Mouse (Mus musculus): ENCODE measurements around the gene Mtg1. TPM values are rescaled to one million over a fixed set of nuclear protein-coding genes. Genes with fewer than 3 reads are reported as not detected.

Mtg1 gene
- polyA plus RNA-seq, 1 experiment, result 11.3 TPM

- H3K36me3 ChIP-seq (ENCODE audit: control insufficient read depth, insufficient read depth, low read length), result no peaks in the 10 kb centered on the region
- peaks cover 4% of the 10 kb centered on the region for H3K4me1 ChIP-seq (ENCODE audit: control insufficient read depth, insufficient read depth, low read length)
- TF ChIP-seq POLR2A (IDR thresholded peaks at IDR 0.05; ENCODE audit: control insufficient read depth, low read depth, low read length), result no peak
- no peak for TF ChIP-seq CTCF (IDR thresholded peaks at IDR 0.05; ENCODE audit: control insufficient read depth, insufficient read depth, insufficient replicate concordance, low read depth, low read length)
- no peak overlapping the region for H3K4me3 ChIP-seq (ENCODE audit: control insufficient read depth, low read depth, low read length)
- H3K27ac ChIP-seq (ENCODE audit: control insufficient read depth, insufficient read depth, low read depth, low read length), result no peak overlapping the region
- no peaks in the 10 kb centered on the region for H3K27me3 ChIP-seq (ENCODE audit: control insufficient read depth, insufficient read depth, low read length)
Observed at GRCm38 (mm10) chr7:140188391-140189328, 51.3 kb downstream of the Mtg1 start.

GRCm38 (mm10) chr7:140190435-140190834, 53.1 kb downstream of the Mtg1 start:
- no peaks in the 10 kb centered on the region for H3K27me3 ChIP-seq (ENCODE audit: control insufficient read depth, insufficient read depth, low read length)
- no peak overlapping the region for H3K27ac ChIP-seq (ENCODE audit: control insufficient read depth, insufficient read depth, low read depth, low read length)
- H3K4me3 ChIP-seq (ENCODE audit: control insufficient read depth, low read depth, low read length), result no peak overlapping the region
- H3K36me3 ChIP-seq (ENCODE audit: control insufficient read depth, insufficient read depth, low read length), result no peaks in the 10 kb centered on the region
- no peak for TF ChIP-seq CTCF (IDR thresholded peaks at IDR 0.05; ENCODE audit: control insufficient read depth, insufficient read depth, insufficient replicate concordance, low read depth, low read length)
- no peak for TF ChIP-seq POLR2A (IDR thresholded peaks at IDR 0.05; ENCODE audit: control insufficient read depth, low read depth, low read length)
- peaks cover 4% of the 10 kb centered on the region for H3K4me1 ChIP-seq (ENCODE audit: control insufficient read depth, insufficient read depth, low read length)

- Histone ChIP-seq H3K36me3 (ENCODE audit: control insufficient read depth, insufficient read depth, low read length) (no peaks in the 10 kb centered on the region), H3K4me1 (ENCODE audit: control insufficient read depth, insufficient read depth, low read length) (peaks cover 4% of the 10 kb centered on the region), H3K4me3 (ENCODE audit: control insufficient read depth, low read depth, low read length) (peak overlapping the region; percentile 0), H3K27ac (ENCODE audit: control insufficient read depth, insufficient read depth, low read depth, low read length) (no peak overlapping the region), H3K27me3 (ENCODE audit: control insufficient read depth, insufficient read depth, low read length) (no peaks in the 10 kb centered on the region)
- no peak for TF ChIP-seq CTCF (IDR thresholded peaks at IDR 0.05; ENCODE audit: control insufficient read depth, insufficient read depth, insufficient replicate concordance, low read depth, low read length)
- TF ChIP-seq POLR2A (IDR thresholded peaks at IDR 0.05; ENCODE audit: control insufficient read depth, low read depth, low read length), result no peak
Observed at GRCm38 (mm10) chr7:140192445-140192844, 55.1 kb downstream of the Mtg1 start.

- Histone ChIP-seq H3K27me3 (ENCODE audit: control insufficient read depth, insufficient read depth, low read length) (no peaks in the 10 kb centered on the region), H3K4me1 (ENCODE audit: control insufficient read depth, insufficient read depth, low read length) (peaks cover 4% of the 10 kb centered on the region), H3K36me3 (ENCODE audit: control insufficient read depth, insufficient read depth, low read length) (no peaks in the 10 kb centered on the region), H3K4me3 (ENCODE audit: control insufficient read depth, low read depth, low read length) (peak overlapping the region; percentile 0), H3K27ac (ENCODE audit: control insufficient read depth, insufficient read depth, low read depth, low read length) (no peak overlapping the region)
- TF ChIP-seq CTCF (IDR thresholded peaks at IDR 0.05; ENCODE audit: control insufficient read depth, insufficient read depth, insufficient replicate concordance, low read depth, low read length) (no peak), POLR2A (IDR thresholded peaks at IDR 0.05; ENCODE audit: control insufficient read depth, low read depth, low read length) (no peak)
Observed at GRCm38 (mm10) chr7:140192851-140193250, 55.5 kb downstream of the Mtg1 start.

- no peak overlapping the region for H3K27ac ChIP-seq (ENCODE audit: control insufficient read depth, insufficient read depth, low read depth, low read length)
- no peaks in the 10 kb centered on the region for H3K27me3 ChIP-seq (ENCODE audit: control insufficient read depth, insufficient read depth, low read length)
- peaks cover 4% of the 10 kb centered on the region for H3K4me1 ChIP-seq (ENCODE audit: control insufficient read depth, insufficient read depth, low read length)
- TF ChIP-seq POLR2A (IDR thresholded peaks at IDR 0.05; ENCODE audit: control insufficient read depth, low read depth, low read length), result no peak
- no peak for TF ChIP-seq CTCF (IDR thresholded peaks at IDR 0.05; ENCODE audit: control insufficient read depth, insufficient read depth, insufficient replicate concordance, low read depth, low read length)
- H3K4me3 ChIP-seq (ENCODE audit: control insufficient read depth, low read depth, low read length), result no peak overlapping the region
- H3K36me3 ChIP-seq (ENCODE audit: control insufficient read depth, insufficient read depth, low read length), result no peaks in the 10 kb centered on the region
Observed at GRCm38 (mm10) chr7:140194031-140194430, 56.7 kb downstream of the Mtg1 start.

GRCm38 (mm10) chr7:140196002-140196401, 58.6 kb downstream of the Mtg1 start:
- no peak overlapping the region for H3K4me3 ChIP-seq (ENCODE audit: control insufficient read depth, low read depth, low read length)
- H3K27ac ChIP-seq (ENCODE audit: control insufficient read depth, insufficient read depth, low read depth, low read length), result no peak overlapping the region
- no peak for TF ChIP-seq POLR2A (IDR thresholded peaks at IDR 0.05; ENCODE audit: control insufficient read depth, low read depth, low read length)
- no peak for TF ChIP-seq CTCF (IDR thresholded peaks at IDR 0.05; ENCODE audit: control insufficient read depth, insufficient read depth, insufficient replicate concordance, low read depth, low read length)
- no peaks in the 10 kb centered on the region for H3K36me3 ChIP-seq (ENCODE audit: control insufficient read depth, insufficient read depth, low read length)
- H3K4me1 ChIP-seq (ENCODE audit: control insufficient read depth, insufficient read depth, low read length), result peaks cover 4% of the 10 kb centered on the region
- H3K27me3 ChIP-seq (ENCODE audit: control insufficient read depth, insufficient read depth, low read length), result no peaks in the 10 kb centered on the region

Other genes with a start within 250 kb of the Mtg1 start
- 3.6 and 3.9 TPM in 2 replicates for gene Kndc1, start 242.9 kb upstream of the Mtg1 start, polyA plus RNA-seq (2012; rRNA removed)
- 1.5 and 2.1 TPM in 2 replicates for gene Utf1, start 193.8 kb upstream of the Mtg1 start, polyA plus RNA-seq (2012; rRNA removed)
- 108 and 114 TPM in 2 replicates for gene 6430531B16Rik, start 158.8 kb upstream of the Mtg1 start, polyA plus RNA-seq (2012; rRNA removed)
- 6.9 and 7.0 TPM in 2 replicates for gene Adam8, start 145.0 kb upstream of the Mtg1 start, polyA plus RNA-seq (2012; rRNA removed)
- 57.7 and 58.9 TPM in 2 replicates for gene Zfp511, start 101.2 kb upstream of the Mtg1 start, polyA plus RNA-seq (2012; rRNA removed)
- gene Tubgcp2, start 100.9 kb upstream of the Mtg1 start, polyA plus RNA-seq (2012; rRNA removed), result 60.3 and 67.5 TPM in 2 replicates
- 0.12 TPM in 1 of 2 replicates, not detected in the other for gene Msx3, start 88.5 kb upstream of the Mtg1 start, polyA plus RNA-seq (2012; rRNA removed)
- gene Caly, start 55.0 kb upstream of the Mtg1 start, polyA plus RNA-seq (2012; rRNA removed), result 3.7 and 4.6 TPM in 2 replicates
- gene Prap1, start 44.2 kb upstream of the Mtg1 start, polyA plus RNA-seq (2012; rRNA removed), result 0.73 and 1.4 TPM in 2 replicates
- 2.1 and 2.7 TPM in 2 replicates for gene Fuom, start 35.1 kb upstream of the Mtg1 start, polyA plus RNA-seq (2012; rRNA removed)
- gene Paox, start 21.8 kb upstream of the Mtg1 start, polyA plus RNA-seq (2012; rRNA removed), result 3.0 and 4.2 TPM in 2 replicates
- 22.0 and 24.2 TPM in 2 replicates for gene Echs1, start 21.1 kb upstream of the Mtg1 start, polyA plus RNA-seq (2012; rRNA removed)
- 0.13 and 0.30 TPM in 2 replicates for gene Sprn, start 17.3 kb downstream of the Mtg1 start, polyA plus RNA-seq (2012; rRNA removed)
- gene Olfr522, start 27.2 kb downstream of the Mtg1 start, polyA plus RNA-seq (2012; rRNA removed), result not detected in 2 replicates
- gene Olfr523, start 35.7 kb downstream of the Mtg1 start, polyA plus RNA-seq (2012; rRNA removed), result not detected in 2 replicates
- not detected in 2 replicates for gene Olfr524, start 68.4 kb downstream of the Mtg1 start, polyA plus RNA-seq (2012; rRNA removed)
- gene Cd163l1, start 80.7 kb downstream of the Mtg1 start, polyA plus RNA-seq (2012; rRNA removed), result 0.02 and 0.28 TPM in 2 replicates
- 0.13 and 0.19 TPM in 2 replicates for gene 5830411N06Rik, start 109.7 kb downstream of the Mtg1 start, polyA plus RNA-seq (2012; rRNA removed)
- not detected in 2 replicates for gene Olfr525, start 183.3 kb downstream of the Mtg1 start, polyA plus RNA-seq (2012; rRNA removed)
- not detected in 2 replicates for gene Olfr527, start 196.5 kb downstream of the Mtg1 start, polyA plus RNA-seq (2012; rRNA removed)
- not detected in 2 replicates for gene Olfr60, start 224.1 kb downstream of the Mtg1 start, polyA plus RNA-seq (2012; rRNA removed)
- gene Olfr530, start 238.8 kb downstream of the Mtg1 start, polyA plus RNA-seq (2012; rRNA removed), result not detected in 2 replicates